Comparison of ENCODE assay signal across 21 mouse cellular contexts in the genomic region with DNA sequence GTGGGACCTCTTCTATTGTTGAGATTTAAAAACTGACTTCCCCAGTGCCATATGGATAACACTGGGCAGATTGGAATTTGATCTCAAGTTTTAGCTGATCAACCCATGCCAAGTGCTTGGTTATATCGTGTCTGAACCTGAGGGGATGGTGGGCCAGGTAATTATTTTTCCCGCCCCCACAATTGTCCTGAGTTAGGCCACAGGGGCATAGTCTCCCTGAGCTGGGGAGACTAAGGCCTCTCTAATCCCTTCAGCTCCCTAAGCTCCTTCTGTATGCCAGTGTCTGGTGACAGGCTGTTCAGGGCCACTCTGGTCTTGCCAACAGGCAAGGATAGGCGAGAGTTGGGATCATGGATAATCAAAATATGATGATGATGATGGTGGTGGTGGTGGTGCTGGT. TPM values are rescaled to one million over a fixed set of nuclear protein-coding genes. Genes with fewer than 3 reads are reported as not detected.
A peak's percentile ranks its signal among the peaks of the same experiment; 100 is the strongest.
DNase-seq lines count a peak whose midpoint lies in the region; ATAC-seq lines count a peak whose summit lies in the region.
"Had no signal": no experiment of that assay in that cellular context is flagged by ENCODE, and none has a peak within 500 bp of the region (broad histone marks: within the 10 kb centered on the region; RNA-seq: fewer than 3 reads in every experiment).

No protein-coding gene starts in this region.

- WGBS in forebrain, embryonic 10.5 days, result 72% methylated on average over 3 of the region's 3 CpGs
- 59% methylated on average over 3 of the region's 3 CpGs for WGBS in forebrain, embryonic 11.5 days
- WGBS in forebrain, embryonic 13.5 days, result 63% methylated on average over 3 of the region's 3 CpGs
- WGBS in hindbrain, embryonic 16.5 days, result 69% methylated on average over 3 of the region's 3 CpGs
- WGBS in neural tube, embryonic 13.5 days, result 76% methylated on average over 3 of the region's 3 CpGs

- H3K9me3 ChIP-seq in forebrain, embryonic 10.5 days, result no peaks in the 10 kb centered on the region
- no peaks in the 10 kb centered on the region for H3K9me3 ChIP-seq in forebrain, embryonic 11.5 days (ENCODE audit: control insufficient read depth, low read length)
- no peaks in the 10 kb centered on the region for H3K9me3 ChIP-seq in forebrain, embryonic 13.5 days (replicated peaks)
- no peaks in the 10 kb centered on the region for H3K9me3 ChIP-seq in hindbrain, embryonic 16.5 days (ENCODE audit: control insufficient read depth, low read length)
- H3K9me3 ChIP-seq in neural tube, embryonic 13.5 days, result no peaks in the 10 kb centered on the region
- H3K9me3 ChIP-seq: embryonic facial prominence, embryonic 10.5 days; G1E; heart, embryonic 15.5 days had no signal

- peak overlapping the region; percentile 82; the same call in 1 of the 2 replicates for H3K4me3 ChIP-seq in forebrain, embryonic 10.5 days
- no peak overlapping the region for H3K4me3 ChIP-seq in forebrain, embryonic 11.5 days (ENCODE audit: low read depth, low read length)
- H3K4me3 ChIP-seq in forebrain, embryonic 13.5 days, result peak overlapping the region; percentile 73
- H3K4me3 ChIP-seq in hindbrain, embryonic 16.5 days (ENCODE audit: low read length), result peak overlapping the region; percentile 74
- peak overlapping the region; percentile 75 for H3K4me3 ChIP-seq in neural tube, embryonic 13.5 days
- H3K4me3 ChIP-seq: heart, embryonic 15.5 days had no signal

- no peak overlapping the region for H3K4me2 ChIP-seq in forebrain, embryonic 11.5 days (ENCODE audit: low read depth, low read length, severe bottlenecking)
- H3K4me2 ChIP-seq in forebrain, embryonic 13.5 days, result peak overlapping the region; percentile 82
- H3K4me2 ChIP-seq in hindbrain, embryonic 16.5 days (ENCODE audit: low read length), result peak overlapping the region; percentile 66
- H3K4me2 ChIP-seq in neural tube, embryonic 13.5 days, result peak overlapping the region; percentile 76

- H3K9ac ChIP-seq in forebrain, embryonic 11.5 days (ENCODE audit: low read length), result no peak overlapping the region
- H3K9ac ChIP-seq in forebrain, embryonic 13.5 days, result peak overlapping the region; percentile 45; the same call in 1 of the 2 replicates
- H3K9ac ChIP-seq in hindbrain, embryonic 16.5 days (ENCODE audit: low read depth, low read length), result peak overlapping the region; percentile 53
- peak overlapping the region; percentile 95 for H3K9ac ChIP-seq in neural tube, embryonic 13.5 days
- H3K9ac ChIP-seq: heart, embryonic 15.5 days had no signal

- no peak for DNase-seq in forebrain, embryonic 10.5 days (ENCODE audit: extremely low spot score, low spot score)
- no peak for DNase-seq in forebrain, embryonic 11.5 days (ENCODE audit: low spot score)
- no peak for DNase-seq in natural killer cell, adult 2 months (ENCODE audit: low spot score in 2 of 2)
- DNase-seq in c-Kit-positive CD71-positive TER-119-positive erythroid progenitor cells, embryonic 14.5 days (ENCODE audit: low spot score), result no peak
- no peak for DNase-seq in layer of hippocampus, postnatal 10 days (ENCODE audit: low spot score in 2 of 2)
- DNase-seq: kidney, postnatal 10 days; layer of hippocampus, postnatal 36 days; lung, adult 2 months; thymus, adult 18-20 months had no signal

- H3K27me3 ChIP-seq in forebrain, embryonic 10.5 days (ENCODE audit: poor library complexity, severe bottlenecking), result peaks cover 24% of the 10 kb centered on the region; the same call in 1 of the 2 replicates
- H3K27me3 ChIP-seq in forebrain, embryonic 11.5 days (ENCODE audit: control insufficient read depth, insufficient read depth, low read length), result no peaks in the 10 kb centered on the region
- no peaks in the 10 kb centered on the region for H3K27me3 ChIP-seq in forebrain, embryonic 13.5 days
- no peaks in the 10 kb centered on the region for H3K27me3 ChIP-seq in hindbrain, embryonic 16.5 days (replicated peaks; ENCODE audit: control insufficient read depth, insufficient read depth, low read length)
- H3K27me3 ChIP-seq in neural tube, embryonic 13.5 days, result no peaks in the 10 kb centered on the region

- no peaks in the 10 kb centered on the region for H3K36me3 ChIP-seq in forebrain, embryonic 10.5 days (replicated peaks)
- no peaks in the 10 kb centered on the region; the same call in 1 of the 2 replicates for H3K36me3 ChIP-seq in forebrain, embryonic 11.5 days (ENCODE audit: control insufficient read depth, insufficient read depth, low read length)
- H3K36me3 ChIP-seq in forebrain, embryonic 13.5 days (ENCODE audit: poor library complexity, severe bottlenecking), result no peaks in the 10 kb centered on the region
- no peaks in the 10 kb centered on the region for H3K36me3 ChIP-seq in hindbrain, embryonic 16.5 days (ENCODE audit: control insufficient read depth, insufficient read depth, low read length)
- H3K36me3 ChIP-seq in neural tube, embryonic 13.5 days, result no peaks in the 10 kb centered on the region
- H3K36me3 ChIP-seq: embryonic facial prominence, embryonic 10.5 days; G1E; heart, embryonic 15.5 days had no signal

- H3K4me1 ChIP-seq in forebrain, embryonic 10.5 days, result peaks cover 30% of the 10 kb centered on the region
- H3K4me1 ChIP-seq in forebrain, embryonic 11.5 days (replicated peaks; ENCODE audit: control insufficient read depth, insufficient read depth, low read length), result 0 out of 2 replicates have a peak, but pooled peaks cover 5% of the 10 kb centered on the region
- H3K4me1 ChIP-seq in forebrain, embryonic 13.5 days, result peaks cover 35% of the 10 kb centered on the region
- H3K4me1 ChIP-seq in hindbrain, embryonic 16.5 days (ENCODE audit: control insufficient read depth, insufficient read depth, low read depth, low read length), result peaks cover 23% of the 10 kb centered on the region
- peaks cover 52% of the 10 kb centered on the region for H3K4me1 ChIP-seq in neural tube, embryonic 13.5 days (replicated peaks)

- no peak for ATAC-seq in forebrain, embryonic 11.5 days (replicated peaks; ENCODE audit: low FRiP score)
- no peak for ATAC-seq in forebrain, embryonic 13.5 days
- ATAC-seq in hindbrain, embryonic 16.5 days, result no peak
- ATAC-seq in neural tube, embryonic 13.5 days (ENCODE audit: low read depth), result no peak

- no peak overlapping the region for H3K27ac ChIP-seq in forebrain, embryonic 10.5 days
- no peak overlapping the region for H3K27ac ChIP-seq in forebrain, embryonic 11.5 days (ENCODE audit: low read depth, low read length)
- H3K27ac ChIP-seq in forebrain, embryonic 13.5 days, result peak overlapping the region; percentile 25; the same call in 1 of the 2 replicates
- no peak overlapping the region for H3K27ac ChIP-seq in hindbrain, embryonic 16.5 days (ENCODE audit: low read depth, low read length)
- H3K27ac ChIP-seq in neural tube, embryonic 13.5 days (replicated peaks), result no peak overlapping the region
- H3K27ac ChIP-seq: embryonic facial prominence, embryonic 10.5 days; heart, embryonic 15.5 days had no signal

RNA-seq across cellular contexts. Expression of a gene that starts 1.7 kb away (rescaled TPM):
- 11.3 and 12.1 TPM in 2 replicates for polyA plus RNA-seq in forebrain, embryonic 10.5 days (2016; fragmentation: Nextera tagmentation; extraction: Ambion mirVana)
- 16.7 and 17.9 TPM in 2 replicates for polyA plus RNA-seq in forebrain, embryonic 11.5 days (2014; fragmentation: Nextera tagmentation; extraction: Ambion mirVana)
- polyA plus RNA-seq in forebrain, embryonic 13.5 days (2015; fragmentation: Nextera tagmentation; extraction: Ambion mirVana), result 24.7 and 26.7 TPM in 2 replicates
- polyA plus RNA-seq in hindbrain, embryonic 16.5 days (2015; fragmentation: Nextera tagmentation; extraction: Ambion mirVana), result 49.8 and 52.6 TPM in 2 replicates
- 32.2 and 37.0 TPM in 2 replicates for polyA plus RNA-seq in neural tube, embryonic 13.5 days (2015; fragmentation: Nextera tagmentation; extraction: Ambion mirVana)
- total RNA-seq in layer of hippocampus, postnatal 10 days (2021), result 100 to 1,000 TPM; 125 to 132 TPM
- polyA plus RNA-seq: G1E had no signal

RNA-seq across cellular contexts. Expression of a gene that starts 38.3 kb away (rescaled TPM):
- not detected in 2 replicates for polyA plus RNA-seq in forebrain, embryonic 10.5 days (2016; fragmentation: Nextera tagmentation; extraction: Ambion mirVana)
- polyA plus RNA-seq in forebrain, embryonic 11.5 days (2014; fragmentation: Nextera tagmentation; extraction: Ambion mirVana), result not detected in 2 replicates
- not detected in 2 replicates for polyA plus RNA-seq in forebrain, embryonic 13.5 days (2015; fragmentation: Nextera tagmentation; extraction: Ambion mirVana)
- not detected in 2 replicates for polyA plus RNA-seq in hindbrain, embryonic 16.5 days (2015; fragmentation: Nextera tagmentation; extraction: Ambion mirVana)
- polyA plus RNA-seq in neural tube, embryonic 13.5 days (2015; fragmentation: Nextera tagmentation; extraction: Ambion mirVana), result not detected in 2 replicates
- total RNA-seq in layer of hippocampus, postnatal 10 days (2021), result not detected
- total RNA-seq: adrenal gland, postnatal 4 days; gastrocnemius, postnatal 4 days; layer of hippocampus, postnatal 36 days; megakaryocyte progenitor cell, adult 5-6 weeks had no signal
- polyA plus RNA-seq: embryonic facial prominence, embryonic 10.5 days; G1E; heart, embryonic 15.5 days; intestine, embryonic 14.5 days; limb, embryonic 14.5 days; lung, adult 2 months; spleen, adult 2 months had no signal

RNA-seq across cellular contexts. Expression of a gene that starts 55.9 kb away (rescaled TPM):
- not detected in 2 replicates for polyA plus RNA-seq in forebrain, embryonic 10.5 days (2016; fragmentation: Nextera tagmentation; extraction: Ambion mirVana)
- polyA plus RNA-seq in forebrain, embryonic 11.5 days (2014; fragmentation: Nextera tagmentation; extraction: Ambion mirVana), result not detected in 2 replicates
- polyA plus RNA-seq in forebrain, embryonic 13.5 days (2015; fragmentation: Nextera tagmentation; extraction: Ambion mirVana), result not detected in 2 replicates
- not detected in 2 replicates for polyA plus RNA-seq in hindbrain, embryonic 16.5 days (2015; fragmentation: Nextera tagmentation; extraction: Ambion mirVana)
- not detected in 2 replicates for polyA plus RNA-seq in neural tube, embryonic 13.5 days (2015; fragmentation: Nextera tagmentation; extraction: Ambion mirVana)
- not detected for total RNA-seq in layer of hippocampus, postnatal 10 days (2021)
- total RNA-seq: adrenal gland, postnatal 4 days; gastrocnemius, postnatal 4 days; layer of hippocampus, postnatal 36 days; megakaryocyte progenitor cell, adult 5-6 weeks had no signal
- polyA plus RNA-seq: embryonic facial prominence, embryonic 10.5 days; G1E; heart, embryonic 15.5 days; limb, embryonic 14.5 days; spleen, adult 2 months had no signal
